Mouse (Mus musculus) limb, embryonic 15.5 days (tissue): ENCODE measurements around the gene Manba. TPM values are rescaled to one million over a fixed set of nuclear protein-coding genes. Genes with fewer than 3 reads are reported as not detected.
"Not testable (repeated sequence)": the region's sequence is repeated elsewhere in the genome, so short reads cannot be mapped to it uniquely, and the experiment has no call there.

Experiments used
- ATAC-seq: fragments of 200-750 bp; cut with Nextera tagmentation; 2 replicates; pipeline ENCODE4 v1.8.0; 2017; ENCODE audit warnings: low read depth, moderate TSS enrichment; ENCODE audit not compliant: insufficient number of reproducible peaks, low FRiP score, low TSS enrichment
- H3K27ac ChIP-seq: fragments of 300-500 bp; sonication (generic); 2 replicates; pipeline ENCODE4 v1.5.1; 2015; ENCODE audit warnings: moderate library complexity, mild to moderate bottlenecking, inconsistent platforms
- H3K27me3 ChIP-seq: fragments of 300-500 bp; sonication (generic); 2 replicates; pipeline ENCODE4 v1.6.1; 2015; ENCODE audit warnings: inconsistent platforms
- H3K36me3 ChIP-seq: fragments of 300-500 bp; sonication (generic); 2 replicates; pipeline ENCODE4 v1.6.1; 2015; ENCODE audit warnings: inconsistent platforms
- H3K4me1 ChIP-seq: fragments of 300-500 bp; sonication (generic); 2 replicates; pipeline ENCODE4 v1.6.1; 2015; ENCODE audit warnings: inconsistent platforms
- H3K4me2 ChIP-seq: fragments of 300-500 bp; sonication (generic); 2 replicates; pipeline ENCODE4 v1.6.1; 2015; ENCODE audit warnings: mild to moderate bottlenecking, inconsistent platforms
- H3K4me3 ChIP-seq: fragments of 300-500 bp; sonication (generic); 2 replicates; pipeline ENCODE4 v1.5.1; 2015; ENCODE audit warnings: mild to moderate bottlenecking, inconsistent platforms
- H3K9ac ChIP-seq: fragments of 300-500 bp; sonication (generic); 2 replicates; pipeline ENCODE4 v1.6.1; 2015; ENCODE audit warnings: inconsistent platforms
- H3K9me3 ChIP-seq: fragments of 300-500 bp; sonication (generic); 2 replicates; pipeline ENCODE4 v1.6.1; 2016; ENCODE audit warnings: inconsistent platforms
- WGBS: fragments of 180-500 bp; shearing (Covaris S2); methylation state at CpG from one replicate; pipeline ENCODE4 v1.1.7; 2015; 5-methylcytosine and 5-hydroxymethylcytosine counted together
- polyA plus RNA-seq: library from polyadenylated mRNA; unstranded; fragments of >200 nt; fragmentation: Nextera tagmentation; extraction: Ambion mirVana; gene quantifications from 2 replicates; pipeline ENCODE4 v1.2.1, GENCODE M21; 2015

The Manba gene
- polyA plus RNA-seq, 1 experiment from 2014 or later = 7.4 TPM

DNA sequence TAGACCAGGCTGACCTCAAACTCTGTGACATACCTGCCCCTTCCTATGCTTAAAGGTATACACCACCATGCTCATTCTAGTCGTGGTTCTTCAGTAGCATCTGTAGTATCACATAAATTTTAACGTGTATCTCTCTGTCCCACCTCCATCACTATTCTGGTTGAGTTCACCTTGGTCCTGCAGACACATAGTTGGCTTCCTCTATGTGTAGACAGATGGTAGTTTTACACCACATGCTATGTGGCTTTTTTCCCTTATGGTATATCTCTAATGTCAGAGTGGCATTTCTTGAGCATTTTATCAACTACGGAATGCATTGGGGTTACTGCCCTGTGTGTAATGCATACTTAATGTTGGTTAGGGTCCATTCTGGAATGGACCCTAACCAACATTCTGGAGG, 16.3 kb upstream of the Manba start:
- no peaks in the 10 kb centered on the region for H3K27me3 ChIP-seq
- H3K4me3 ChIP-seq = no peak overlapping the region
- no peak for ATAC-seq
- no peak overlapping the region for H3K4me2 ChIP-seq
- H3K4me1 ChIP-seq = peaks cover 10% of the 10 kb centered on the region
- no peak overlapping the region for H3K27ac ChIP-seq
- H3K9ac ChIP-seq = no peak overlapping the region
- WGBS = 53% methylated on average over 3 of the region's 3 CpGs
- no peaks in the 10 kb centered on the region for H3K9me3 ChIP-seq
- 0 out of 2 replicates have a peak, but pooled peaks cover 6% of the 10 kb centered on the region for H3K36me3 ChIP-seq

DNA sequence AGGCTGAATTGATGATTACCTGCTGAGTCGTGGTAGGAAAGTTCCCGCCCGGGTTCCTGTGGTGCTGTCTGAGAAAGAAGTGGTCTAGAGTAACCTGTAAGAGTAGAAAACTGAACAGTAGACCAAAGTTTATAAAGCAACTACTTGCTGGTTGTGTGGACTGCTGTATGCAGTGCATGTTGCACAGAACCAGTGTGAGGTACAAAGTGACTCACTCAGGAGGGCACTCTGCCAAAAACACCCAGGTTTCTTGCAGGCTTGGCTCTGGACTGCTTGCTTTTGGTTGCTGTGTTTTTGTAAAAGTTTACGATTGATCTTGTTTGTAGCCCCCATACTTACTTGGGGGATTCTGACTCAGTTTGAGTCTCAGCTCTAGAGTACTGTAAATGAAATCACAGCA, 15.4 kb upstream of the Manba start:
- H3K4me2 ChIP-seq = no peak overlapping the region
- H3K27ac ChIP-seq = peak overlapping the region; percentile 54
- H3K9ac ChIP-seq = no peak overlapping the region
- H3K4me3 ChIP-seq = no peak overlapping the region
- 0 out of 2 replicates have a peak, but pooled peaks cover 6% of the 10 kb centered on the region for H3K36me3 ChIP-seq
- H3K4me1 ChIP-seq = peaks cover 10% of the 10 kb centered on the region
- no peaks in the 10 kb centered on the region for H3K27me3 ChIP-seq
- peak; percentile 67 for ATAC-seq
- 23% methylated on average over 4 of the region's 4 CpGs for WGBS
- no peaks in the 10 kb centered on the region for H3K9me3 ChIP-seq

DNA sequence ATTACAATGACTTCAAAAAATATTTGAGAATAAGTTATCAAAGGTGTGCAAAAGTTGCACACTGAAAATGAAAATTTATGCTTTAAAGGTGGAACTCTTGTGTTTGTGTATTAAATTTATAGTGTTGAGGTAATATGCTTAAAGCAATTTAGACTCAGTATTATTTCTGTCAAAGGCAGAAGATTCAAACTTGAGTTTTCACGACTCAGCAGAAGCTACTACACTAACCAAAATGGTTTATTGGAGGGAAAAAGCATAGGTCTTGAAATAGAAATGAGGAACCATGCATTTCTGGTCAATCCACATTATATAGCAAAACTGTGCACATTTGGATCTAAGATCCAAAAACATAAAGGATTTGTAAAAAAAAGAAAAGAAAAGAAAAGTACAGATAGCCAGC, 14.6 kb upstream of the Manba start:
- no peaks in the 10 kb centered on the region for H3K27me3 ChIP-seq
- H3K27ac ChIP-seq = no peak overlapping the region
- H3K4me1 ChIP-seq = peaks cover 10% of the 10 kb centered on the region
- H3K36me3 ChIP-seq = 0 out of 2 replicates have a peak, but pooled peaks cover 6% of the 10 kb centered on the region
- no peaks in the 10 kb centered on the region for H3K9me3 ChIP-seq
- H3K4me3 ChIP-seq = no peak overlapping the region
- H3K4me2 ChIP-seq = no peak overlapping the region
- WGBS = 72% methylated on average over 1 of the region's 1 CpGs
- ATAC-seq = no peak
- H3K9ac ChIP-seq = no peak overlapping the region

GRCm38 (mm10) chr3:135475025-135475424, 10.4 kb upstream of the Manba start:
- no peaks in the 10 kb centered on the region for H3K36me3 ChIP-seq
- H3K9ac ChIP-seq = no peak overlapping the region
- H3K4me3 ChIP-seq = no peak overlapping the region
- H3K27me3 ChIP-seq = no peaks in the 10 kb centered on the region
- H3K4me1 ChIP-seq = peaks cover 1% of the 10 kb centered on the region
- 86% methylated on average over 8 of the region's 8 CpGs for WGBS
- no peak overlapping the region for H3K27ac ChIP-seq
- H3K9me3 ChIP-seq = no peaks in the 10 kb centered on the region
- H3K4me2 ChIP-seq = no peak overlapping the region
- ATAC-seq = no peak

DNA sequence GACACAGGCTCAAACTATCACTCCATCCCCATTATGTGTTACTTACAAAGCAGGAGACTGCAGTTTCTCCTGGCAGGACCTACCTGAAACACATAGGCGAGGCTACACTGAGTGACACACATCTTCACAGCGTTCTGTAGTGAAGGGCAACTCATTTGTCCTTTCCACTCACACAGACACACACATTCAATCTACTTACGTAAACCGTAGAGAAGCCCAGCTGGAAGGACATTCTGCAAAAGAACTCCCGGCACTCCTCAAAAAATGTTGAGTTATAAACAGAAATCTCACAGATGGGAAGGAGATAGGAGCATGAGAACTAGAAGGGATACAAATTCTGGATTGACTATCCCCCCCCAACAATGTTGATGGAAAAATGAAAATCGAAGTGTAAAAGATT, 9.1 kb upstream of the Manba start:
- no peaks in the 10 kb centered on the region for H3K4me1 ChIP-seq
- no peak overlapping the region for H3K4me3 ChIP-seq
- 74% methylated on average over 6 of the region's 6 CpGs for WGBS
- ATAC-seq = no peak
- no peak overlapping the region for H3K4me2 ChIP-seq
- H3K9me3 ChIP-seq = no peaks in the 10 kb centered on the region
- no peak overlapping the region for H3K27ac ChIP-seq
- H3K9ac ChIP-seq = no peak overlapping the region
- H3K27me3 ChIP-seq = no peaks in the 10 kb centered on the region
- H3K36me3 ChIP-seq = no peaks in the 10 kb centered on the region

DNA sequence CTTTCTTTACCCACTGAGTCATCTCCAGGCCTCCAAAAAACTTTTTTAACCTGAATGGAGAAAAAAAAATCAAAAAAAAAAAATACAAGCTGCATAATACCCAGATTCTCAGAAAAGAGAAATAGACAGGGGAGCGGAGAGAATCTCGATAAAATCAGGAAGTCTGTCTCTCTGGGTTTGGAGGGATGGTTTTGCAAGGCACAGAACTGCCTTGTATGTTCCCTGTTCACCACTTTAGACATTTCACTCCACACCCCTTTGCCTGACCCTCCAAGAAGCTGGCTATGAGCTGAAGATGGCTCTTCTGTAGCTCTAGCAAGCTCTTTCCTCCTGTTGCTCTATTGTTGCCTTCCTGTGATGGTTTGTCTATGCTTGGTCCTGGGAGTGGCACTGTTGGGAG, 8.4 kb upstream of the Manba start:
- 89% methylated on average over 2 of the region's 2 CpGs for WGBS
- H3K4me3 ChIP-seq = no peak overlapping the region

GRCm38 (mm10) chr3:135479090-135479489, 6.3 kb upstream of the Manba start:
- not testable (repeated sequence) for H3K27ac ChIP-seq, H3K36me3 ChIP-seq, ATAC-seq, H3K9ac ChIP-seq, H3K9me3 ChIP-seq, H3K4me1 ChIP-seq, H3K4me3 ChIP-seq, H3K4me2 ChIP-seq, H3K27me3 ChIP-seq
- WGBS = 85% methylated on average over 5 of the region's 5 CpGs

More for the DNA sequence above, 8.4 kb upstream of the Manba start:
- Histone ChIP-seq H3K4me2 (no peak overlapping the region), H3K9me3 (no peaks in the 10 kb centered on the region), H3K27me3 (no peaks in the 10 kb centered on the region), H3K27ac (no peak overlapping the region), H3K4me1 (no peaks in the 10 kb centered on the region), H3K36me3 (no peaks in the 10 kb centered on the region), H3K9ac (no peak overlapping the region)
- ATAC-seq = no peak

- H3K4me2 ChIP-seq = no peak overlapping the region
- H3K9me3 ChIP-seq = no peaks in the 10 kb centered on the region
- H3K9ac ChIP-seq = no peak overlapping the region
- no peak overlapping the region for H3K4me3 ChIP-seq
- no peaks in the 10 kb centered on the region; the same call in 1 of the 2 replicates for H3K27me3 ChIP-seq
- H3K36me3 ChIP-seq = no peaks in the 10 kb centered on the region
- WGBS = 86% methylated on average over 6 of the region's 6 CpGs
- ATAC-seq = no peak
- peaks cover 2% of the 10 kb centered on the region; the same call in 1 of the 2 replicates for H3K4me1 ChIP-seq
- H3K27ac ChIP-seq = no peak overlapping the region
Measured at GRCm38 (mm10) chr3:135480767-135481166, 4.6 kb upstream of the Manba start.

GRCm38 (mm10) chr3:135481608-135482007, 3.8 kb upstream of the Manba start:
- H3K9ac ChIP-seq = no peak overlapping the region
- no peaks in the 10 kb centered on the region for H3K36me3 ChIP-seq
- H3K4me1 ChIP-seq = peaks cover 5% of the 10 kb centered on the region; the same call in 1 of the 2 replicates
- no peaks in the 10 kb centered on the region; the same call in 1 of the 2 replicates for H3K27me3 ChIP-seq
- no peak for ATAC-seq
- no peak overlapping the region for H3K4me2 ChIP-seq
- H3K9me3 ChIP-seq = no peaks in the 10 kb centered on the region
- whole genome bisulfite sequencing = 80% methylated on average over 3 of the region's 3 CpGs
- no peak overlapping the region for H3K4me3 ChIP-seq
- no peak overlapping the region for H3K27ac ChIP-seq

GRCm38 (mm10) chr3:135484650-135485049, 761 bp upstream of the Manba start:
- H3K36me3 ChIP-seq, H3K4me1 ChIP-seq, H3K27me3 ChIP-seq, H3K9me3 ChIP-seq, H3K9ac ChIP-seq, ATAC-seq, H3K27ac ChIP-seq: not testable (repeated sequence)
- Histone ChIP-seq H3K4me3 (0 out of 2 replicates have a peak overlapping the region, but pooled peaks have one; percentile 61), H3K4me2 (peak overlapping the region; percentile 95; the same call in 1 of the 2 replicates)
- WGBS = 87% methylated on average over 15 of the region's 15 CpGs

DNA sequence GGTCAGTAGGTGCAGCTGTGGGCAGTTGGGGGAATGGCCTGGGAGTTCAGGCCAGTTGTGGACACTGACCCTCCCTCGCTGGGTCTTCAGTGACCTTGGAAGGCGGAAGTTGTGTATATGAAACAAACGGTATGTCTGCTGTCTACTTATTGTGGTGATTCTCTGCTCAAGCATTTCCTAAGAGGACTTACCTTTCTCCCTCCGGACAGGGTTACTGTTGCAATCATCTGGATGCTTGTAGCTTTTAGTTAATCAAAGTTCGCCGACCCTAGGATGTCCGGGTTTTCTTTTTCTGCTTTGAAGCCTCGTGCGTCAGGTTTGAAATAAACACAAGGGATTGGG, 460 bp downstream of the Manba start:
- WGBS = 11% methylated on average over 9 of the region's 9 CpGs
- Histone ChIP-seq H3K4me2 (peak overlapping the region; percentile 95), H3K27me3 (no peaks in the 10 kb centered on the region; the same call in 1 of the 2 replicates), H3K9me3 (no peaks in the 10 kb centered on the region), H3K4me3 (peak overlapping the region; percentile 61), H3K36me3 (no peaks in the 10 kb centered on the region), H3K9ac (peak overlapping the region; percentile 39), H3K27ac (no peak overlapping the region), H3K4me1 (peaks cover 5% of the 10 kb centered on the region; the same call in 1 of the 2 replicates)
- ATAC-seq = no peak

DNA sequence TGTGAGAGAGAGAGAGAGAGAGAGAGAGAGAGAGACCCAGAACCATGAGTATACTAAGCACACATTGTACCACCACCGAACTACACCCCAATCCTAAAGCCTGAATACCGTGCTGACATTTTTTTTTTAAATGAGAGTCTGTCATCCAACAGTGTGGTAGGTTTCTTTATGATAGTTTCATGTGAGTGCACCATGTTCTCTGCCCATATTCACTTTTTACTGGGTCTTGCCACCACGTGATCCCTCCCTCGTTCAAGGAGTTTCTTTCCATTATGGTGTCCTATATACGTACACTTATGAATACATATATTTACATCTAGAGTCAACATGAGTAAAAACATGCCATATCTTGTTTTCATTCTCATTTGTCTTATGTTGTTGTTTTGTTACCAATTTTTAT, 940 bp downstream of the Manba start:
- Histone ChIP-seq H3K4me3 (peak overlapping the region; percentile 61; the same call in 1 of the 2 replicates), H3K9ac (no peak overlapping the region)
- no peak for ATAC-seq

GRCm38 (mm10) chr3:135487803-135488202, 2.4 kb downstream of the Manba start:
- no peak for ATAC-seq
- H3K27me3 ChIP-seq = no peaks in the 10 kb centered on the region; the same call in 1 of the 2 replicates
- WGBS = 92% methylated on average over 4 of the region's 4 CpGs

More for the DNA sequence above, 940 bp downstream of the Manba start:
- Histone ChIP-seq H3K27me3 (no peaks in the 10 kb centered on the region; the same call in 1 of the 2 replicates), H3K27ac (no peak overlapping the region), H3K4me1 (peaks cover 5% of the 10 kb centered on the region; the same call in 1 of the 2 replicates), H3K4me2 (peak overlapping the region; percentile 95; the same call in 1 of the 2 replicates), H3K36me3 (no peaks in the 10 kb centered on the region), H3K9me3 (no peaks in the 10 kb centered on the region)
- 81% methylated on average over 5 of the region's 5 CpGs for WGBS

More at GRCm38 (mm10) chr3:135487803-135488202, 2.4 kb downstream of the Manba start:
- H3K4me3 ChIP-seq = no peak overlapping the region
- H3K27ac ChIP-seq = no peak overlapping the region
- H3K36me3 ChIP-seq = no peaks in the 10 kb centered on the region
- H3K9me3 ChIP-seq = no peaks in the 10 kb centered on the region
- no peak overlapping the region for H3K9ac ChIP-seq
- H3K4me1 ChIP-seq = peaks cover 5% of the 10 kb centered on the region; the same call in 1 of the 2 replicates
- no peak overlapping the region for H3K4me2 ChIP-seq
